Mouse (Mus musculus) brain, adult 2 months (tissue): ENCODE results near the gene Shisal2a.
A peak's percentile ranks its signal among the peaks of the same experiment; 100 is the strongest.
"Not testable (repeated sequence)": the region's sequence is repeated elsewhere in the genome, so short reads cannot be mapped to it uniquely, and the experiment has no call there.

Experiments
- DNase-seq: peaks from one replicate; pipeline ENCODE4 v3.0.0; 2011; ENCODE audit warnings: low read depth, low spot score

Gene Shisal2a

DNA sequence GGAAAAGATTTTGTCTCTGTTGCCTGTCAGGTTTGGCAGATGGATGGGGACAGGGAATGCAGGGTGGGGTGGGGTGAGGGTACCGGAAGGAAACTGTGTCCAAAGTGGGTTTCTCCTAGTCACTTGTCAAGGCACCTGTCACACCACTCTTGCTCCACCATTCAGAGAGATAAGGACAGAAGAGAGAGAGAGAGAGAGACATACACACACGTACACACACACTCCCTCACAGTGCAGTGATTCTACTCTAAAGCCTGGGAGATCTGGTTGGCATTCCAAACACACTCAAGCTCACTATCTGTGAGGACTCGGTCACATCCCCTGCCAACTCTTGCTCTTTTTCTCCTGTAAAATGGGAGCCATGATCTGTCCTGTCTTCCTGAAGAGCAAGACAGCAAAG, 11.0 kb downstream of the Shisal2a start:
- no peak for DNase-seq

- peak; percentile 23 for DNase-seq
Measured at GRCm38 (mm10) chr4:108371421-108371820, 11.7 kb downstream of the Shisal2a start.

DNA sequence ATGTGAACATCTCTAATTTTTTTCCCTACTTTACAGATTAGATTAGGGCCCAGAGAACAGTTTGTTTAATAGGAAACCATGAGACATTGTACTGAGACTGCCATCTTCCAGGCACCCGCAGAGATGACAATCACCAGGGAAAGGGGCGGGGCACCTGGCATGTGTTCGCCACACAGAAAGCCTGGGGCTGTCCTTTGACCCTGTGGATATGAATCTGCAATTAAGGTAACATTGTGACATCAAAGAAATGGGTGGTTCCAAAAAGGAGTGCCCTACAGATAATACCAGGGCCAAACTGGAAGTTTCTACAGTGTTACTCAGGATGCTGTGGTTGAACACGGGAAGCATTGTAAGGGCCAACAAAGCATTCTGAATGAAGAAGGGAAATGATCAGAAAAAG, 12.7 kb downstream of the Shisal2a start:
- DNase-seq, result no peak

GRCm38 (mm10) chr4:108369254-108369653, 13.9 kb downstream of the Shisal2a start:
- no peak for DNase-seq

- DNase-seq, result no peak
Measured at GRCm38 (mm10) chr4:108364111-108364476, 19.1 kb downstream of the Shisal2a start.

DNA sequence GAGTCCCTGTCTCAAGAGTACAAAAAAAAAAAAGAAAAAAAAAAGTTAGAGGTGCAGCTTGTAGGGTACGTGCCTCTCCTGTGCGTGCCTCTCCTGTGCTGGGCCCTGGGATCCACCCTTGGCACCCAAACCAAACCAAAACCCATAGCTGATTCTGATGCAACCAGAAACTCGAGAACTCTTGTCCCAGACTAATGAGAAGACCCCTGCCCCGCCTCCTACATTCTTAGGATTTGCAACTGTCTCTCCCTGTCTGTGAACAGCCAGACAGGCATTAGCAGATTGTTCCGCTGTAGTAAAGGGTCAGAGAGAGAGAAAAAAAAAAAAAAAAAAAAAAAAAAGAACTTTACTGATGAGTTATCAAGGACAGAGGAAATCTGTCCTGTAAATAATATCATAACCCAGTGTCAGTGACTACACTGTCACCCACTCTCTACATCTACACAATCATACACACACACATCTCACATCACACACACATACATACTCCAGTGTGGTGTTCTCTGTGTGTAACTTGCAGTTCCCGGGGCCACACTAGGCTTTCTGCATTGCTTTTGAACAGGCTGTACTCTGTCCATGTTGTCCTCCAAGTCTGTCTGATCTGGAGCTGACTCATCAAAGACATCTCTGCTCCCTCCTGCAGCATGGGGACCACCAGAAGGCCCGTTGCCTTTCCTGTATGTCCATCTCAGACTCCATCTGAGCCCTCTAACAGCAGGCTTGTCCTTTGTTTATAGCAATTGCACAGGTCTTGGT, 19.6 kb downstream of the Shisal2a start:
- DNase-seq, result no peak

DNA sequence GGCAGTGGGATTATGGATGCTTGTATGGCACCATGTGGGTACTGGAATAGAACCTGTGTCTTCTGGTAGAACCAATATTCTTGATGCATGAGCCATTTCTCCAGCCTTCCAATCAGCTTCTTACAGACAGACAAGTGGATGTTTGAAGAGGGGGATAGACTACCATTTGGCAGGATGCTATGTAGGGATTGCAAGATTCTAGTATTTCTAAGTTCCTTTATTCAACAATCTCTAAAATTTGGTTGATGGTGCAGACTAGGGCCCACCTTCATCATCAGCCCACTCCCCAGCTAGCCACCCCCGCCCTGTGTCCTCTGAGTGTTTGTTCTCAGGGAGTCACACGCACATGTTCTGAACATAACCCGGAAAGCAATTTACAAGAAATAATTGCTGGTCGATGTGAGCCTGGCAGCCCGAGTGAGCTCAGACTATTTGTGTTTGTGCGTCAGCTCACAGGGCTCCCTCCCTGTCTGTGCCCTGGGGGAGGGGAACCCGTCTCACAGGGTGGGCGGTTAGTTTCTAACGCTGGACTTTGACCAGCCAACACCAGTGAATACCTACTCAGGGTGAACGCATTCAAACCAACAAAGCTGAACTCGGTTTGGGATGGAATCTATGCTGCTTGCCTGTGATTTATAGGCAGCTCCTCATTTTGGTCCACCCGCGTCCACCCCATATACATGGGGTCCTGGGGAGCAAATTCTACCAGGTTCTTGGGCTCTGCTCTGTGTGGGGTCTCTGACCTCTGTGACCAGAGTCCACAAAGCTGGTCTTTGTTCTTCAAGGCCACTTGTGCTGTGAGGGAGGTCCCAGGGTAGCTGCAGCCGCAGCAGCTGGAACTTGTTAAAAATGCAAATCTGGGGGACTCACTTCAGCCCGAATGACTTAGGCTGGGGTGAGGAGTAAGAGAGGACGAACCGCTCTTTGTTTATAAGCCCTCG, 20.6 kb downstream of the Shisal2a start:
- no peak for DNase-seq

DNA sequence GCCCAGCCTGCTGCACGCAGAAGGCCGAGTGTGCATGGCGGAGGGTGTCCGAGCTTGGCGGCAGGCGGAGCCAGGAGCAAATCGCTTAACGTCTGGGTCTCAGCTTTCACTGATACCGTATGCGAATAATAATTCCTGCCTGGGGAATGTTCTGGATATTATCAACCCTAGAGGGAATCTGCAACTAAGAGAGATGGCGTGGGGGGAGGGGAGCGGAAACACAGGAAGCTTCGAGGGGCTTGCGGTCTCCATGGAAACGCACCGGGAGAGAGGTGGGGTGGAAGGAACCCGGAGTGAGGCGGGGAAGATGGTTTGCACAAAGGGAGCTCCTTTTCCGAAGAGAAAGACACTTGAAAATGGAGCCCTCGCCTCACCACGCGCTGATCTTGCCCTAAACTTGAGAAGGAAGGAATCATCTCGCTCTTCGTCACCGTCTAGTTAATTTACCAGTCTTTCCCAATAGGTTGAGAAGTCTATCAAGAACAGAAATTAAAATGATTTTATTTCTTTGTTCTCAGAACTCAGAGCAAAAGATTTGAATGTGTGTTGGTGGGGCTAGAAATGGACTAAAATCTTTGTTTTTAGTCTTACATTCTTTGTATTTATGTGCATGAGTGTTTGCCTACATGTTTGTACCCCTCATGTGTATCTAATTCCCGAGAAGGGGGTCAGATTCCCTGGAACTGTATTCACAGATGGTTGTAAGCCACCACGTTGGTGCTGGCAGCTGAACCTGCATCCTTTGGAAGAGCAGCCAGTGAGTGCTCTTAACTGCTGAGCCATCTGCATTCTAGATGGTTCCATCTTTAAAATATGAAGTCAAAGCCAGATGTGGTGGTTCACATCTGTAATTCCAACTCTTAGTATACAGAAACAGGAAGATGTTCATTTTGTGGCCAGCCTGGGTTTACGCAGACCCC, 22.8 kb downstream of the Shisal2a start:
- peak; percentile 81 for DNase-seq

DNA sequence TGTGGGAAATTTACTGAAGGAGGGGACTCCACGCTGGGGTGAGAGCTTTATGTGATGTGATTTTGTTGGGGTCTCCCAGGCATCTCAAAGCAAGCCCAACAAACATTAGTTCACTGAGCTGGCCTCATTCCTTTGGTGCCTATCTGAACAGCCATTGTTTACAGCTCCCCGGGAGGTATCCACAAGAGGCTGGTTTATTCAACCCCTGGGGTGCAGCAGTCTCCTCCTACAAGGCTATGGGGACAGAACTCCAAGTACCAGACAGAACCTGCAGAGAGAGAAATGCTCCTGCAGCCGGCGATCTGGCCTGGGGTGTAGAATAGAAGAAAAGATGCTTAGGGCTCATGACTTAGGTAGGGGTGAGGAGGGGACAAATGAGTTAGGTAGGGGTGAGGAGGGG, 24.7 kb downstream of the Shisal2a start:
- DNase-seq, result no peak

GRCm38 (mm10) chr4:108357458-108357857, 25.7 kb downstream of the Shisal2a start:
- DNase-seq, result no peak

DNA sequence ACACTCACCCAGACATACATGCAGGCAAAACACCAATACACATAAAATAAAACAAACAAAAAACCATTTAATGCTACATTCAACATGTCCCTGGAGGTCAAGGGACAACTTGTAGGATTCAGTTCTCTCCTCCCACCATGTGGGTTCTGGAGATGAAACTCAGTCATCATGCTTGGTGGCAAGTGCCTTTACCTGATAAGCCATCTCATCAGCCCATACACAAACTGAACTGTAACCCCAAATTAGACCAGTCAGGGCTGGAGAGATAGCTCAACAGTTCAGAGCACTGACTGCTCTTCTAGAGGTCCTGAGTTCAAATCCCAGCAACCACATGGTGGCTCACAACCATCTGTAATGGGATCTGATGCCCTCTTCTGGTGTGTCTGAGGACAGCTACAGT, 29.6 kb downstream of the Shisal2a start:
- not testable (repeated sequence) for DNase-seq

GRCm38 (mm10) chr4:108350819-108351218, 32.3 kb downstream of the Shisal2a start:
- DNase-seq, result no peak

GRCm38 (mm10) chr4:108349836-108350547, 33.2 kb downstream of the Shisal2a start:
- no peak for DNase-seq

- no peak for DNase-seq
Measured at GRCm38 (mm10) chr4:108349064-108349463, 34.1 kb downstream of the Shisal2a start.

GRCm38 (mm10) chr4:108348256-108348875, 34.8 kb downstream of the Shisal2a start:
- no peak for DNase-seq

GRCm38 (mm10) chr4:108347111-108347510, 36.0 kb downstream of the Shisal2a start:
- no peak for DNase-seq

DNA sequence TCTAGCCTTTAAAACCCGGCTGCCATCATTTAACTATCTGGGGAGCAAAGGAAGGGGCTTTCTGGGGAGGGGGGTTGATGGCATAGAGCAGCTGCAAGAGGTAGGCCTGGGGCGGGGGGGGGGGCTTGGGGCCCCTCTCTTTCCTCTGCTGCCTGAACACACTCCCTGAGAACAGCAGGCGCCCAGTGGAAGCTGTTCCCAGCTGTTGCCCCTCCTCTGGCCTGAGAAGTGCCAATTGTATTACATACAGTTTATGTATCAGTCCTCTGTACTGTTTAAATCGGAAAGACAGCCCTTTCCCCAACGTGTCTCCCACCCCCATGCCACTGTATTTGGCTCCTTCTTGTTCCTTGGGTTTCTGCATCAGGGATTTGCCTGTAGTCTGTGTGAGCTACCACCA, 37.3 kb downstream of the Shisal2a start:
- no peak for DNase-seq

DNA sequence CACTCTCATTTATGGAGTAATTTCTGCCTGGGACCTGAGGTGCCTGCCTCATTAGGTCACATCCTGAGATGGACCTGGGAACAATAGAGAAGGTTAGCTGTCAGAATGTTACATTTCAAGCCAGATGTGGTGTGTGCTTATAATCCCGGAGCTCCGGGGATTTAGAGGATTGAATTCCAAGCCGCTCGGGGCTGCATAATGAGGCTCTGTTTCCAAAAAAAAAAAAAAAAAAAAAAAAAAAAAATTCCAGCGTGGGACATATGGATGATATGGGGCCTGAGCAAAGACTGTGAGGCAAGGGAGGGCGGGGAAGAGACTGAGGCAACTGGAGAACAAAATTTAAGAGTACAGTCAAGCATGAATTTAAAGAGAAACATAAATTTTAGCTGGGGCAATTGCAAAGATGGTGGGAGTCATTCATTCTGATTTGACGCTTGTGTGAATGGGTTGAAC, 38.5 kb downstream of the Shisal2a start:
- no peak for DNase-seq

GRCm38 (mm10) chr4:108339277-108339690, 43.9 kb downstream of the Shisal2a start:
- DNase-seq, result peak; percentile 89

DNA sequence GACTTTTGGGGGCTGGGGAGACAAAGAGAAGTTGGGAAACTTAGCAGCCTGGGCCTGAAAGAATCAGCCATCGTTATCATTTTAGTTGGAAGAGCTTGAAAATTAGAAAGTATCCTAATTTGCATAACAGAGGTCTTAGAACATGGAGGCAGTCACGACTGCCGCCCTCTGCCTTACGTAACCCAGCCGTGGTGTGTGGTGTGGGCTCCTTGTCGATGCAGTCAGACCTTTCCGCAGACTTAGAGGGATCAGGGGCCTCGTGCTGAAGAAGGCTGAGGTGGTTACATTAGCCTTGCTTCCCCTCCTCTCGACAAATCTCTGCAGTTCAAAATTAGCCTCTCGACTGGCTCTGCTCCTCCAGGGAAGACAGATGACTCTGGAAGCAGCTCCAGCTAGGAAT, 44.3 kb downstream of the Shisal2a start:
- DNase-seq, result peak; percentile 88
